Mouse (Mus musculus) spleen, adult 2 months (tissue): ENCODE measurements around the gene Pigb.

Experiments used
- CTCF ChIP-seq: fragments of 200-500 bp; IDR thresholded peaks from 2 replicates; pipeline ENCODE4 v1.5.1; 2011; ENCODE audit warnings: mild to moderate bottlenecking, inconsistent platforms; ENCODE audit not compliant: insufficient read depth, insufficient read length, insufficient replicate concordance; ENCODE audit errors: extremely low read depth
- POLR2A ChIP-seq: fragments of 200-500 bp; IDR thresholded peaks from 2 replicates; pipeline ENCODE4 v1.6.1; 2011; ENCODE audit warnings: low read depth, low read length, inconsistent platforms

DNA sequence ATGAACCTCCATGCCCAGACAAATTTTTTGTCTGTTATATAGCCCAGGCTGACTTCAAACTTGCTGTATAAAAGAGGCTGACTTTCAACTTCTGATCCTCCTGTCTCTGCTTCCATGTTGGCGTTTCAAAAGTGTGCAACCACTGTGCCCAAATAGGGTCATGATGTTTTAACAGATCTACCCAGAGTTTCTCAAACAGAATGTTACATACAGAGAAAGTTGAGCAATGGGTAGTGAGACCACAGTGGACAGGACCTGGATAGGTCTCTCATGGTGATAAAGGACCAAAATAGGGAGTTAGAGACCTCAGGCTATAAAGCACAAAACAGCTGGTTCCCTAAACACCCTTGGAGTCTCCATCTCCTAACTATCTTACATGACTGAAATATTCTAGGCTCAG is 9.7 kb downstream of the Pigb start:
- no peak for TF ChIP-seq CTCF
- TF ChIP-seq POLR2A, result no peak
